Mouse (Mus musculus) CD4-positive, CD25-positive, alpha-beta regulatory T cell, adult 4 months (primary cell): Measurements from ENCODE around the gene Rho. TPM values are rescaled to one million over a fixed set of nuclear protein-coding genes. Genes with fewer than 3 reads are reported as not detected.

Source experiments
- ATAC-seq: one replicate; pipeline ENCODE4 v1.8.0; 2017
- polyA plus RNA-seq, 2 experiments: library from polyadenylated mRNA; unstranded; fragments of 100-300 nt; shearing (Covaris generic); gene quantifications; one replicate each; pipeline ENCODE4 v1.2.1; 2017

Gene Rho
- polyA plus RNA-seq, 2 experiments from 2014 or later = not detected

- no peak for ATAC-seq
These were observed 47.0 kb downstream of the Rho start for GRCm38 (mm10) chr6:115978596-115978995.

- ATAC-seq = no peak
These were observed 51.3 kb downstream of the Rho start for GRCm38 (mm10) chr6:115982889-115983288.

GRCm38 (mm10) chr6:115983306-115984038 is 51.9 kb downstream of the Rho start:
- ATAC-seq = no peak

GRCm38 (mm10) chr6:115984580-115984979 is 53.0 kb downstream of the Rho start:
- ATAC-seq = no peak

- ATAC-seq = no peak
These were observed 54.1 kb downstream of the Rho start for GRCm38 (mm10) chr6:115985622-115986021.

- no peak for ATAC-seq
These were observed 55.0 kb downstream of the Rho start for GRCm38 (mm10) chr6:115986472-115987095.

- ATAC-seq = no peak
These were observed 55.7 kb downstream of the Rho start for GRCm38 (mm10) chr6:115987096-115987747.

GRCm38 (mm10) chr6:115989032-115989431 is 57.5 kb downstream of the Rho start:
- no peak for ATAC-seq

GRCm38 (mm10) chr6:115989607-115990006 is 58.1 kb downstream of the Rho start:
- ATAC-seq = peak; percentile 42

Other genes starting within 250 kb of the Rho start
- not detected for gene Tmem40, start 169.3 kb upstream of the Rho start, polyA plus RNA-seq
- gene Cand2, start 157.2 kb upstream of the Rho start, polyA plus RNA-seq = 1 to 10 TPM; 3.7 to 4.5 TPM
- 1,000 to 10,000 TPM; 6,591 to 8,533 TPM for gene Rpl32, start 123.0 kb upstream of the Rho start, polyA plus RNA-seq
- gene Efcab12, start 93.3 kb upstream of the Rho start, polyA plus RNA-seq = under 1 TPM in 1 of 2 experiments, not detected in 1; 0.20 TPM
- gene Mbd4, start 78.4 kb upstream of the Rho start, polyA plus RNA-seq = 10 to 100 TPM in 1 of 2 experiments, 1 to 10 TPM in 1; 9.8 to 14.9 TPM
- gene Ift122, start 78.3 kb upstream of the Rho start, polyA plus RNA-seq = 1 to 10 TPM; 1.7 to 5.1 TPM
- gene H1foo, start 13.2 kb downstream of the Rho start, polyA plus RNA-seq = not detected
- gene Plxnd1, start 63.3 kb downstream of the Rho start, polyA plus RNA-seq = 1 to 10 TPM; 4.7 to 6.2 TPM